Mouse (Mus musculus): ENCODE data around the gene Vps25. TPM values are rescaled to one million over a fixed set of nuclear protein-coding genes. Genes with fewer than 3 reads are reported as not detected.

Gene Vps25
- total RNA-seq (2021) = 10 to 100 TPM; 87.6 to 88.7 TPM

GRCm38 (mm10) chr11:101253613-101254389, at the start of gene Vps25:
Vps25 (plus strand) TSS chr11:101253707.
- DNase-seq = peak; percentile 88

- no peak for DNase-seq
Measured at GRCm38 (mm10) chr11:101211970-101212369, 41.5 kb upstream of the Vps25 start.

- no peak for DNase-seq
Measured at GRCm38 (mm10) chr11:101216936-101217335, 36.6 kb upstream of the Vps25 start.

GRCm38 (mm10) chr11:101218436-101219055, 35.0 kb upstream of the Vps25 start:
- no peak for DNase-seq

- no peak for DNase-seq
Measured at GRCm38 (mm10) chr11:101220853-101221252, 32.7 kb upstream of the Vps25 start.

- no peak for DNase-seq
Measured at GRCm38 (mm10) chr11:101221306-101221986, 32.1 kb upstream of the Vps25 start.

- no peak for DNase-seq
Measured at GRCm38 (mm10) chr11:101224337-101224736, 29.2 kb upstream of the Vps25 start.

GRCm38 (mm10) chr11:101225331-101226064, 28.0 kb upstream of the Vps25 start:
- DNase-seq = no peak

- peak; percentile 91 for DNase-seq
Measured at GRCm38 (mm10) chr11:101226065-101226701, 27.3 kb upstream of the Vps25 start, which contains the start of gene Ezh1. Ezh1 (minus strand) TSS chr11:101226463.

- DNase-seq = peak; percentile 47
Measured at GRCm38 (mm10) chr11:101229361-101229900, 24.1 kb upstream of the Vps25 start.

- DNase-seq = peak; percentile 60
Measured at GRCm38 (mm10) chr11:101230061-101230511, 23.4 kb upstream of the Vps25 start.

- DNase-seq = no peak
Measured at GRCm38 (mm10) chr11:101230526-101230925, 23.0 kb upstream of the Vps25 start.

GRCm38 (mm10) chr11:101230991-101231871, 22.3 kb upstream of the Vps25 start:
- DNase-seq = peak; percentile 75

- DNase-seq = peak; percentile 59
Measured at GRCm38 (mm10) chr11:101232010-101232839, 21.3 kb upstream of the Vps25 start.

- DNase-seq = no peak
Measured at GRCm38 (mm10) chr11:101233240-101233639, 20.3 kb upstream of the Vps25 start.

GRCm38 (mm10) chr11:101234124-101234523, 19.4 kb upstream of the Vps25 start:
- DNase-seq = no peak

- DNase-seq = no peak
Measured at GRCm38 (mm10) chr11:101235429-101235828, 18.1 kb upstream of the Vps25 start.

GRCm38 (mm10) chr11:101236782-101237181, 16.7 kb upstream of the Vps25 start:
- no peak for DNase-seq

GRCm38 (mm10) chr11:101238071-101238647, 15.3 kb upstream of the Vps25 start:
- DNase-seq = peak; percentile 62
